Mouse (Mus musculus): ENCODE measurements around the gene Slc1a5. TPM values are rescaled to one million over a fixed set of nuclear protein-coding genes. Genes with fewer than 3 reads are reported as not detected.

Slc1a5 gene
- total RNA-seq, 2 experiments from 2014 or later: 2.0 to 2.9 TPM

DNA sequence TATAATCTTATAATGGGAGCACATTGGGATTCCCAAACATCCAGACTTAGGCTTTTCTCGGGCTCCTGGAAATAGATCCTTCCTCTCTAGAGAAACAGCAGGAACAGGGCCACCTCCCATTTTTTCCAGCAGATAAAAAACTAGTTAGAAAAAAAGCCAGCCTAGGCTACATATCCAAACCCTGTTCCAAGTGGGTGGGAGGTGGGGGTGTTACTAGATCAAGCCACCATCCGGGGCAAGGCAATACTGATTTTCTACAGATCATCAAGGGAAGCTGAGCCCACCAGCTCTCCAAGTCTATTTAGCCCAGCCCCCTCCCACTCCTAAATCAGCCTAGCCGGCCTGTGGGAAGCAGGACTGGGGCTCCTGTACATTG lies 63.5 kb downstream of the Slc1a5 start:
- DNase-seq (ENCODE audit: low spot score in 2 of 2): no peak

DNA sequence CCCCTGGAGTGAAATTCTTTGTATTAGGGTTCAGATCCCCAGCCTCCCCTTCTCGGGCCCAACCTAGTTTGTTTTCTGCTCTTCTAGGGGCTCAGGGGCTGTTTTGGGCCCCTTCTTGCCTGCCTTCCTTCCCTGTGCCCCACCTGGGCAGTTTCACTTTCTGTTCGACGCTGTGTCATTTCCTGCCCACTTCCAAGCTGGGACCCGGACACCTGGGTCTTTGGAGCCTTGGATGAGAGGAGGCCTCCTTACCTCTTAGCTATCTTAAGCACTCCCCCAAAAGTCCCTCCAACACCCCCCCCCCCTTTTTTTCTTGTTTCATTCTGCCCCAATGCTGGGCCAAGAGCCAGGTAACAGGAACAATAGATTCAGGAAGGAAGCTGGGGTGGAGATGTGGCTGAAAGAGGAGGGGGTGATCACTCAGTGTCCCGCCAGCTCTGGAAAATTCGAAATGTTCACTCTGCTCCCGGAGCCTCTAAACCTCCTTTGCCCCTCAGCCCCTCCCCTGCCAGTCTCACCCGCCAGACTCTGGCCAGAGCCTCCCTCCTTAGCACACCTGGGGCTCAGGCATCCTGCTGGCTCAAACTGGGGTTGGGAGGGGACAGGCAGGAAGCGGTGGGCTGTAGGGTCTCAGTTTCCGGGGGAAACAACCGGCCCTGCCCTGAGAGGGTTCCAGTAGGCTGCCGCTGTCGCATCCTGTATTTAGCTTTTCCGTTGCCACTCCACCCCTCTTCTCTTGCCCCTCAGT lies 64.1 kb downstream of the Slc1a5 start:
- no peak for DNase-seq (ENCODE audit: low spot score in 2 of 2)

GRCm38 (mm10) chr7:16845820-16846167 lies 64.7 kb downstream of the Slc1a5 start:
- no peak for DNase-seq (ENCODE audit: low spot score in 2 of 2)

- DNase-seq (ENCODE audit: low spot score in 2 of 2): no peak
Measured at GRCm38 (mm10) chr7:16846775-16847174, 65.6 kb downstream of the Slc1a5 start.

DNA sequence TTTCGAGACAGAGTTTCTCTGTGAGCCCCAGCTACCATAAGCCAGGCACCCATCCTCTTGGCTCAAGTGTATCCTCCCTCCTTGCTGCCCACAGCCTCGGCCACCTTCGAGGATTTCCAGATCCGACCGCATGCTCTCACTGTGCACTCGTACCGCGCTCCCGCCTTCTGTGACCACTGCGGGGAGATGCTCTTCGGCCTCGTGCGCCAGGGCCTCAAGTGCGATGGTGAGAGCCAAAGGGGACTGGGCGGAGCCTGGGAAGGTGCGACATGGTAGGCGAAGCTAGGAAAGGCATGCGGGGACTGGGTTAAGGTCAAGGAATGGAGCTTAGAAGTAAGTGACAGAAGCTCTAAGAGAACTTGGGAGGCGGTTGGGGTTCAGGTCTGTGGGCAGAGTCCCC lies 66.4 kb downstream of the Slc1a5 start:
- no peak for DNase-seq (ENCODE audit: low spot score in 2 of 2)

Other genes starting within 250 kb of the Slc1a5 start
- 100 to 1,000 TPM; 125 to 128 TPM for gene Arhgap35, start 166.3 kb upstream of the Slc1a5 start, total RNA-seq (2021)
- not detected for gene Ceacam15, start 105.6 kb upstream of the Slc1a5 start, total RNA-seq (2021)
- not detected for gene Ceacam9, start 59.4 kb upstream of the Slc1a5 start, total RNA-seq (2021)
- 100 to 1,000 TPM; 257 to 266 TPM for gene Ap2s1, start 42.9 kb upstream of the Slc1a5 start, total RNA-seq (2021)
- 100 to 1,000 TPM; 260 to 290 TPM for gene Strn4, start 34.5 kb downstream of the Slc1a5 start, total RNA-seq (2021)
- gene Fkrp, start 35.4 kb downstream of the Slc1a5 start, total RNA-seq (2021): 10 to 100 TPM; 46.7 to 46.9 TPM
- 1 to 10 TPM; 4.7 to 6.1 TPM for gene Prkd2, start 61.6 kb downstream of the Slc1a5 start, total RNA-seq (2021)
- gene Dact3, start 94.0 kb downstream of the Slc1a5 start, total RNA-seq (2021): 100 to 1,000 TPM; 173 to 175 TPM
- gene Gng8, start 110.4 kb downstream of the Slc1a5 start, total RNA-seq (2021): 1 to 10 TPM; 2.6 to 2.8 TPM
- gene Ptgir, start 125.2 kb downstream of the Slc1a5 start, total RNA-seq (2021): under 1 TPM in 1 of 2 experiments, not detected in 1; 0.10 TPM
- gene Calm3, start 142.8 kb downstream of the Slc1a5 start, total RNA-seq (2021): 1,000 to 10,000 TPM; 2,132 to 2,161 TPM
- 100 to 1,000 TPM; 370 to 415 TPM for gene Pnmal2, start 163.3 kb downstream of the Slc1a5 start, total RNA-seq (2021)
- 100 to 1,000 TPM; 118 to 134 TPM for gene Pnmal1, start 178.3 kb downstream of the Slc1a5 start, total RNA-seq (2021)
- gene Gm42372, start 201.7 kb downstream of the Slc1a5 start, total RNA-seq (2021): 10 to 100 TPM; 53.4 to 54.0 TPM
- gene Ccdc8, start 211.4 kb downstream of the Slc1a5 start, total RNA-seq (2021): 1 to 10 TPM; 1.8 to 2.1 TPM
- 100 to 1,000 TPM; 146 to 147 TPM for gene Ppp5c, start 246.6 kb downstream of the Slc1a5 start, total RNA-seq (2021)

Measured in layer of hippocampus, adult 18-20 months (tissue).